ENCODE assay signal across 8 mouse cellular contexts in genomic region chr17:47182118-47182517, GRCm38 (mm10).
DNase-seq lines count a peak whose midpoint lies in the region; ATAC-seq and TF ChIP-seq lines count a peak whose summit lies in the region.

No protein-coding gene starts in this region.

- WGBS in hindbrain, embryonic 10.5 days, result 55% methylated on average over 6 of the region's 6 CpGs
- WGBS in hindbrain, embryonic 14.5 days, result 46% methylated on average over 6 of the region's 6 CpGs
- WGBS in heart, embryonic 11.5 days (ENCODE audit: insufficient replicate concordance), result 50% methylated on average over 6 of the region's 6 CpGs
- 27% methylated on average over 6 of the region's 6 CpGs for WGBS in kidney, postnatal 0 days

- H3K27ac ChIP-seq in hindbrain, embryonic 10.5 days, result peak overlapping the region; percentile 71
- H3K27ac ChIP-seq in hindbrain, embryonic 14.5 days, result no peak overlapping the region
- peak overlapping the region; percentile 37; the same call in 1 of the 2 replicates for H3K27ac ChIP-seq in heart, embryonic 11.5 days (ENCODE audit: low read depth, low read length)
- H3K27ac ChIP-seq in kidney, postnatal 0 days, result peak overlapping the region; percentile 81

- no peak overlapping the region for H3K4me3 ChIP-seq in hindbrain, embryonic 10.5 days
- no peak overlapping the region for H3K4me3 ChIP-seq in hindbrain, embryonic 14.5 days (replicated peaks; ENCODE audit: low read length)
- H3K4me3 ChIP-seq in heart, embryonic 11.5 days (ENCODE audit: low read depth, low read length), result no peak overlapping the region
- H3K4me3 ChIP-seq in kidney, postnatal 0 days (replicated peaks; ENCODE audit: low read depth, low read length), result no peak overlapping the region
- peak overlapping the region; percentile 51 for H3K4me3 ChIP-seq in megakaryocyte, embryonic 14.5 days (replicated peaks)

- ATAC-seq in hindbrain, embryonic 14.5 days (ENCODE audit: low FRiP score), result no peak
- ATAC-seq in heart, embryonic 11.5 days (replicated peaks; ENCODE audit: insufficient number of reproducible peaks, low FRiP score, low TSS enrichment), result no peak; the same call in 1 of the 2 replicates
- ATAC-seq in kidney, postnatal 0 days (replicated peaks; ENCODE audit: low FRiP score, low read depth), result no peak

- H3K4me1 ChIP-seq in hindbrain, embryonic 10.5 days (replicated peaks), result peaks cover 33% of the 10 kb centered on the region
- peaks cover 12% of the 10 kb centered on the region; the same call in 1 of the 2 replicates for H3K4me1 ChIP-seq in hindbrain, embryonic 14.5 days (replicated peaks; ENCODE audit: control insufficient read depth, insufficient read depth, low read length)
- peaks cover 24% of the 10 kb centered on the region for H3K4me1 ChIP-seq in heart, embryonic 11.5 days (ENCODE audit: control insufficient read depth, insufficient read depth, low read length)
- H3K4me1 ChIP-seq in kidney, postnatal 0 days (replicated peaks; ENCODE audit: insufficient read depth, low read length), result peaks cover 28% of the 10 kb centered on the region
- H3K4me1 ChIP-seq in megakaryocyte, embryonic 14.5 days, result peaks cover 78% of the 10 kb centered on the region

- no peaks in the 10 kb centered on the region for H3K27me3 ChIP-seq in hindbrain, embryonic 10.5 days (ENCODE audit: insufficient read depth, poor library complexity, severe bottlenecking)
- no peaks in the 10 kb centered on the region for H3K27me3 ChIP-seq in hindbrain, embryonic 14.5 days (ENCODE audit: control insufficient read depth, insufficient read depth, low read length)
- H3K27me3 ChIP-seq in heart, embryonic 11.5 days (ENCODE audit: control insufficient read depth, insufficient read depth, low read length), result no peaks in the 10 kb centered on the region
- H3K27me3 ChIP-seq in kidney, postnatal 0 days (ENCODE audit: insufficient read depth, low read length), result no peaks in the 10 kb centered on the region
- H3K27me3 ChIP-seq in megakaryocyte, embryonic 14.5 days (replicated peaks), result no peaks in the 10 kb centered on the region

- no peak for DNase-seq in hindbrain, embryonic 10.5 days (ENCODE audit: low spot score)
- DNase-seq in hindbrain, embryonic 14.5 days (ENCODE audit: low spot score), result no peak
- DNase-seq in kidney, postnatal 0 days (ENCODE audit: low spot score), result peak; percentile 67
- no peak for DNase-seq in cerebellum, postnatal 10 days
- DNase-seq in layer of hippocampus, adult 9-11 months, result no peak
- DNase-seq in retina, embryonic 14.5 days (ENCODE audit: low spot score), result no peak

- 0 out of 2 replicates have a peak, but pooled peaks cover 3% of the 10 kb centered on the region for H3K36me3 ChIP-seq in hindbrain, embryonic 10.5 days
- no peaks in the 10 kb centered on the region for H3K36me3 ChIP-seq in hindbrain, embryonic 14.5 days (replicated peaks; ENCODE audit: control insufficient read depth, insufficient read depth)
- no peaks in the 10 kb centered on the region for H3K36me3 ChIP-seq in heart, embryonic 11.5 days (ENCODE audit: control insufficient read depth, insufficient read depth, low read length)
- H3K36me3 ChIP-seq in kidney, postnatal 0 days (ENCODE audit: insufficient read depth, low read length), result no peaks in the 10 kb centered on the region
- H3K36me3 ChIP-seq in megakaryocyte, embryonic 14.5 days (replicated peaks; ENCODE audit: low read length), result peaks cover 8% of the 10 kb centered on the region

- H3K9me3 ChIP-seq in hindbrain, embryonic 10.5 days, result no peaks in the 10 kb centered on the region
- H3K9me3 ChIP-seq in hindbrain, embryonic 14.5 days (ENCODE audit: control insufficient read depth, low read length), result no peaks in the 10 kb centered on the region
- H3K9me3 ChIP-seq in heart, embryonic 11.5 days (replicated peaks; ENCODE audit: control insufficient read depth, low read length), result no peaks in the 10 kb centered on the region
- H3K9me3 ChIP-seq in kidney, postnatal 0 days (replicated peaks; ENCODE audit: low read length), result no peaks in the 10 kb centered on the region
- H3K9me3 ChIP-seq in megakaryocyte, embryonic 14.5 days, result no peaks in the 10 kb centered on the region

- H3K9ac ChIP-seq in hindbrain, embryonic 14.5 days, result no peak overlapping the region
- H3K9ac ChIP-seq in heart, embryonic 11.5 days (ENCODE audit: low read depth, low read length), result no peak overlapping the region
- H3K9ac ChIP-seq in kidney, postnatal 0 days (ENCODE audit: low read depth, low read length), result 0 out of 2 replicates have a peak overlapping the region, but pooled peaks have one; percentile 5

- TF ChIP-seq CTCF in kidney, postnatal 0 days (IDR thresholded peaks at IDR 0.05; ENCODE audit: low read depth), result no peak

- no peak overlapping the region for H3K4me2 ChIP-seq in hindbrain, embryonic 14.5 days (replicated peaks)
- no peak overlapping the region for H3K4me2 ChIP-seq in heart, embryonic 11.5 days
- no peak overlapping the region for H3K4me2 ChIP-seq in kidney, postnatal 0 days (ENCODE audit: low read length)
